Mouse (Mus musculus) thymus, postnatal 25 days (tissue): ENCODE results near the gene Wdr73.

ENCODE experiments used
- DNase-seq: peaks from one replicate; pipeline ENCODE4 v3.0.0; 2022

The Wdr73 gene

DNA sequence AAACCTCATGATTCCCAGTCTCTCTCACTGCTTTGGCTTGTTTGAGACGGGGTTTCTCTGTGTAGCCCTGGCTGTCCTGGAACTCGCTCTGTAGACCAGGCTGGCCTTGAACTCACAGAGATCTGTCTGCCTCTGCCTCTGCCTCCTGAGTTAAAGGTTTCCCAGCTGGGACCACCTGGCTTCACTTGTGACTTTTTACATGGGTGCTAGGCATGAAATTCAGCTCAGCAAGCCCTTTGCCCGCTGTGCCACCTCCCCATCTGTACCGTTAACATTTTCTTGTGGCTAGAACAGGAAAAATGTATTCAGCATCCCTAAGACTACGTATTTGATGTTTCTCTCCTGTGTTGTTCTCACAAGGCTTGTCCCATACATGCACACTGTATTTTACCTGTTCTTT is 50.5 kb downstream of the Wdr73 start:
- DNase-seq = peak; percentile 61

DNA sequence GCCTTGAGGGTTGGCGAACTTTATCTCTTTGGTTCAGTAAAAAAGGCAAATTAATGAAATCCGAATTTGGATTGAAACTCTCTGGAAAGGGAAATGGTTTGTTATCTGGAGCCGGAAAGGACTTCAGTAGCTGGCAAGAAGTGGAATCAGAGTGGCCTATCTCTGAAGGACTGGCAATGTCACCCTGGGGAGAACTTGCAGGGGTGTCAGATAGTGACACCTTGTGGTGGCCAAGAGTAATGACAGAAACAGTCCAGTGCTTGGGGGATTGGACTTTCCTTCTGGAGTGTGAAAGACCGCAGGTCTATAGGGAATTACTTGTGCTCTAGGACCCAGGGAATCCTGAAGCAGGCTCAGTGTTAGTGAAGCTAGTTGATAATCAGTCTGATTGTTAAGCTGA is 51.4 kb downstream of the Wdr73 start:
- peak; percentile 47 for DNase-seq

DNA sequence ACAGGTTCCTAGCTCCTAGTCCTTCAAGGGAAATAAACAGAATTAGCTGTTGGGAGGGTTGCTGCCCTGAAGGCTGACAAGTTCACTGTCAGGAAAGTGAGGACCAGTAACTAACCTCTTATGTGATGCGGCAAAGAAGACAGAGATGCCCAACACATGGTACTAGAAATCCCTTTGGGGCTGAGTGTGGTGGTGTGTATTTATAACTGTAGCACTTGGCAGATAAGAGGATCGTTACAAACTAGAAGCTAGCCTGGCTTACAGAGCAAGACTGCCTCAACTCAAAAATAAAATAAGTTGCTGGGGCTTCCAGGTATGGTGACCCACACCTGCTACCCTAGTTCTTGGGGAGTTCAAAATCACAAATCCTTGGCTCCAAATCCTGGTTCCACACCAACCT is 51.8 kb downstream of the Wdr73 start:
- no peak for DNase-seq

DNA sequence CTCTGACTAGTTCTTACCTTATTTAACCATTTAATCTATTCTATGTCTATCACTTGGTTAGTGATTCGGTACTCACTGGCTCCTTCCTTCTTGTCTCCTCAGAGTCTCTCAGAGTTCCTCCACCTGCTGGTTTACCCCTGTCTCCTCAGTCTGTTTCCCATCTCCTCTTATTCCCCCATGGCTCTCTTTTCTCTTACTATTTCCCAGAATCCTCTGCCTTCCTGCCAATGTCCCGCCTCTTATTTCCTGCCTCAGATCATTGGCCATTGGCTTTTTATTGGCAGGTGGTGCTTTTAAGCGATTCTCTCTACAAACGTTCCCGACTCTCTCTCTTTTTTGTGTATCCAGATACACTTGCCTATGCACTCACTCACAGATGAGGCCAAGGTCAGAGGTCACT is 54.4 kb downstream of the Wdr73 start:
- no peak for DNase-seq

DNA sequence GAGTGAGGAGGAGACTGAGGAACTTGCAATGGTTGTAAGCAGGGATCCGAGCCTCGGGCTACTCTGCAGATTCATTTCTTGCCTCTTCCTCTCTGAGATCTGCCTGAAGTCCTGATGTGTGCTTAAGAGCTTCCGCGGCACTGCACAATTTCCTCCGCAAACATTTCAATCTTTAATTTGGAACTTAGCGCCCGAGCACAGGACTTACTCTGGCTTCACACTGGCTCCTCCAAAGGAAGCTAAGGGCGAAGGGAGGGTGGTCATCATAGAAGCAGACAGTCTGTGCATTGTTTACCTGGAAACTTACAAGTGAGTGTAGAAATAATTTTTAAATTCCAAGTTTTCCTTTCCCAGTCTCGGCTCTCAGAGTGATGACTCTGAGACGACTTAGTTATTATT is 54.8 kb downstream of the Wdr73 start:
- no peak for DNase-seq

DNA sequence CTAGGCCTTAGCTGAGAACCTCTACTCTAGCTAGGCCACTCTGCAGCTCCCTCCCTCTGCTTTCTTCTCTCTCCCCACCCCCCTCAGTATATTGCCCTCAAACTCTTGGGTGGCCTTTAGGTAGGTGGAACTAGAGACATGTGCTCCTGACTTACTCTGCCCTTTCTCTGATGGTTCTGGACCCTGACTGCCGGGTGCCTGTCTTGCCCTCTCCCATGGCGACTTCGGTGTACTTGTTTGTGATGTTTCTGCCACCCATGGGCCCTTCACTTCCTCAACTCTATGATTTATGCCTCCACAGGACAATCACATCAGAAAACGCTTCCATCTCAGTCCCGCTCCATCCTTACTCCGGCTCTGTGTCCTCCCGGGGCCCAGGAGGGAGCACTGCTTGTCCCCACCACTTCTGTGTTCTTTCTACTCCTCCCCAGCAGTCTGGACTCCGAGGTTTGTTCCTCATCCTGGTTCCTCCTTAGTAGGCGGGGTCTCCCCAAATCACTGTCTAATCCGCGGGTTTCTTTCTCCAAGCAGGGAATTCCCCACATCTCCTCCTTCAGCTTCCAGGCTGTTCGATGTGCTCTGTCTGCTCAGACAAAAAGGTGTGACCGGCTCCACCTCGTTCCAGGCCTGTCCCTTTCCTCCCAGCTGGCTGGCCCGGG is 55.3 kb downstream of the Wdr73 start:
- no peak for DNase-seq

DNA sequence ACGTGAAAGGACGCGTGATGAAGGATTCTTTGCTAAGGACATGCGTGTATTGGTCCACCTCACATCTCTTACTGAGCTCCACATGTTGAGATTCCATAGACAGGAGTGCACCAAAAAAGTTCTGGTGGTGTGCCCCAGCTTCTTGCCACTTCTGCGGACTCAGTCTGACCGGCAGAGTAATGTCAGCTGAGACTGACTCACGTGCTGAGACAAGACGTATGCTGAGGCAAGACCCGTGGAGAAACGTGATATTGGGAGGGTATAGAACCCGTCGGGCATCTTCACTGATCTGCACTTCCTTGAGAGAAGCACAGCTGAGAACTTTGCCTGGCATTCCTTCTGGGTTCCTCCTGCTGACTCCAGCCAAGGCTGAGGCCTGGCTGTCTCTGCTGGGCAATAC is 56.4 kb downstream of the Wdr73 start:
- DNase-seq = no peak

DNA sequence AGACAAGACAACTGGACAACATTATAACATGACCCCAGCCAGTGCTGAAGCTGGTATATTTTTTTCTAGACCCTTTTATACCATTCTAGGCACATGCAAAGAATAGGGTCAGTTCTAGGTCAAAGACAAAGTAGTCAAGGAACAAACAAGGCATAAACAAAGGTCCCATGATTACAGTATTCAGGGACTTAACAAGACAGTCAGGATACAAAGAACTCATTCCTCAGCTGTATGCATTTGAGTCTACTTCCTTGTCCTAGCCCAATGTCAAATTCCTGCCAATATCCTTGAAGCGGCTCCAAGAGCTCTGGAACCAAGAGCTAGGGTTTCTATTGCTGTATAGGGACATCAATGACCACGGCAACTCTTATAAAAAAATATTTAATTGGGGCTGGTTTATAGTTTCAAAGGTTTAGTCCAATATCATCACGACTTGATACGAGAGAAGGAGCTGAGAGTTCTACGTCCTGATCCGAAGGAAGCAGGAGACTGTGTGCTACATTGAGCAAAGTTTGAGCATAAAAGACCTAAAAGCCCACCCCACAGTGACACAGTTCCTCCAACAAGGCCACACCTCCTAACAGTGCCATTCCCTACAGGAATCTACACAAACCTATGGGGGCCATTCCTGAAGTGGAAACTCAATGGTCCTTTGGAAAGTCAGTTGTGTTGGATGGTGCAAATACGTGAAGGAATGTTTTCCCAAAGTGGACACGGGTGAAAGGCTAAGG is 57.0 kb downstream of the Wdr73 start:
- DNase-seq = no peak

DNA sequence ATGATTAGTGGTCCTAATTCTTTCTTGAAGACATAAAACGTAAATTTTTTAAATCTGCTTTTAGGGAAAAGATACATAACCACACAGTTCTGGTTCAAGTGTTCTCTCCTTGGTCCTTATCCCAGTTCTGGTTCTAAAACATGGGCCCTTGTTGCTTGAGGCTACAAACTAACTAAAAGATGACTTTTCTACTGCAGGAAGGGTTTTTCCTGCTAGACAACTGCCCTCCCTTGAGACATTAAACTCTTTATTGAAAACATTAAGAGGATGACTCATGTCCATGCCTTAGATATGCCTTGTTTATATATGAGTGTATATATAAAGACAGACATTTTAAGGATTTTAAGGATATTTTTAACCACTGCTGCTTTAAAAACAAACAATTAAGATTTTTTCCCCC is 57.9 kb downstream of the Wdr73 start:
- no peak for DNase-seq

DNA sequence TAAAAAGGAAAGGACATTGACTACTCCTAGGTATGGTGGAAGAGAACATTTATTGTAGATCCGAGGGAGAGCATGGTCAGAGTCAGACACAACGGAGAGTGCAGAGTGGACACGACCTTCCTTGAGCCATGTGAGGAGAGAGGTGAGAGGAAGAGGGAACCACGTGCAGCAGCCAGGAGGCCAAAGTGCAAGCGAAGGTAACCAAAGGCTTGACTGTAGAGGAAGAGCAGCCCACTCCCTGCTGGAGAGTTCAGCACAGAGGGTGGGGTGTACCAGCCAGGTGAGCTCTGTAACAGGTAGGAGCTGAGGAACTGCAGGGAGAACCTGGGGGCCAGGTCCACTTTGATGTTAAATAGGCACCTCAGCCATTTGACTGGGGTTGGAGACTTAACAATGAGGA is 58.9 kb downstream of the Wdr73 start:
- no peak for DNase-seq

DNA sequence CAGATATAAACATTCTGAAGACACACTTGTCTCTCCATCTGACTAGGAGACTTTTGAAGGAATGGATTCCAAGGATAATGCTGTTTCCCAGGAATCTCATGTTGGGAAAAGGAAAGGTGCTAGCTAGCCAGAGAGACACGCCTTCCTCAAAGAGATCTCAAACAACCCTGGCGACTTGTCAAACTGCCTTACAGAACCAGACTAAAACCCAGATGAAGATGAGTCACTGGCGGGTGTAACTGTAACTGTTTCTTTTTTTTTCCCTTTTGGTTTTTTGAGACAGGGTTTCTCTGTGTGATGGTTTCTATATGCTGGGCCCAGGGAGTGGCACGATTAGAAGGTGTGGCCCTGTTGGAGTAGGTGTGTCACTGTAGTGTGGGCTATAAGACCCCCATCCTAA is 60.1 kb downstream of the Wdr73 start:
- DNase-seq = no peak
